ENCODE assay signal across 16 mouse cellular contexts in genomic region chr15:101193971-101194370, GRCm38 (mm10).
"Had no signal": no experiment of that assay in that cellular context is flagged by ENCODE, and none has a peak within 500 bp of the region (broad histone marks: within the 10 kb centered on the region; RNA-seq: fewer than 3 reads in every experiment).

No protein-coding gene starts in this region.

- H3K9ac ChIP-seq: liver, embryonic 14.5 days; neural tube, embryonic 13.5 days had no signal

- ATAC-seq: hindbrain, postnatal 0 days; midbrain, embryonic 16.5 days had no signal

- H3K4me3 ChIP-seq: left cerebral cortex, adult 2 months; limb, embryonic 10.5 days; midbrain, embryonic 10.5 days; neural tube, embryonic 13.5 days had no signal

- H3K4me2 ChIP-seq: neural tube, embryonic 13.5 days had no signal

- H3K9me3 ChIP-seq: limb, embryonic 10.5 days; midbrain, embryonic 10.5 days; neural tube, embryonic 13.5 days had no signal

- H3K27me3 ChIP-seq: neural tube, embryonic 13.5 days had no signal

- DNase-seq: kidney, postnatal 25 days; lung, adult 2 months; lung, postnatal 10 days; lung, postnatal 4 days; retina, postnatal 1 day; right cerebral cortex, postnatal 4 days; spleen, adult 18-20 months; thymus, adult 18-20 months; thymus, postnatal 14 days had no signal

- H3K27ac ChIP-seq: hindbrain, postnatal 0 days; left cerebral cortex, adult 2 months; limb, embryonic 10.5 days; liver, embryonic 14.5 days; midbrain, embryonic 10.5 days; neural tube, embryonic 13.5 days had no signal
